12 mouse cellular contexts compared by ENCODE assay signal in the genomic region with DNA sequence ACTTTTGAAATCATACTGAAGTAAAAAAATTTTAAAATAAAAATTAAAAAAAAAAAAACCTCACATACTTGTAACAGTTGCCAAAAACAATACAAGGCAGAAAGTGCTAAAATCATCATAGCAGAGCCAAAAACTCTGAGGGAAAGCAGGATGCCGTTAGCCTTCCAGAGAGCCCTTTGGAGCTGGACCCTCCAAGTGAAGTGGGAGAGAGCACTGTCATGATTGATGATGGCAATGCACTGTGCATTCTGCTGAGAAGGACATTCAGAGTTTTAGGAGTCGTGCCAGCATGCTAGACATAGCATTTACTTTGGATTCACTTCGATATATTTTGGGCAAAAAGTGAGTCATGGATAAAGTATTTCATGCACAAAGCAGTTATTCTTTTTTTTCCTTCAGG.
A peak's percentile ranks its signal among the peaks of the same experiment; 100 is the strongest.
DNase-seq lines count a peak whose midpoint lies in the region; ATAC-seq and TF ChIP-seq lines count a peak whose summit lies in the region.
"Had no signal": no experiment of that assay in that cellular context is flagged by ENCODE, and none has a peak within 500 bp of the region (broad histone marks: within the 10 kb centered on the region; RNA-seq: fewer than 3 reads in every experiment).

No protein-coding gene starts in this region.

- no peaks in the 10 kb centered on the region for H3K36me3 ChIP-seq in heart, embryonic 16.5 days (ENCODE audit: control insufficient read depth, insufficient read depth)
- H3K36me3 ChIP-seq in heart, embryonic 11.5 days (ENCODE audit: control insufficient read depth, insufficient read depth, low read length): no peaks in the 10 kb centered on the region
- no peaks in the 10 kb centered on the region for H3K36me3 ChIP-seq in midbrain, postnatal 0 days (ENCODE audit: insufficient read depth, low read length)
- H3K36me3 ChIP-seq in midbrain, embryonic 16.5 days (ENCODE audit: control insufficient read depth, insufficient read depth, low read length): no peaks in the 10 kb centered on the region
- H3K36me3 ChIP-seq in stomach, embryonic 16.5 days (ENCODE audit: control insufficient read depth, insufficient read depth, low read length): no peaks in the 10 kb centered on the region
- H3K36me3 ChIP-seq: embryonic facial prominence, embryonic 13.5 days; liver, embryonic 15.5 days; midbrain, embryonic 12.5 days had no signal

- peaks cover 11% of the 10 kb centered on the region for H3K4me1 ChIP-seq in heart, embryonic 16.5 days (ENCODE audit: control insufficient read depth, insufficient read depth, low read length)
- peaks cover 10% of the 10 kb centered on the region; the same call in 1 of the 2 replicates for H3K4me1 ChIP-seq in heart, embryonic 11.5 days (ENCODE audit: control insufficient read depth, insufficient read depth, low read length)
- H3K4me1 ChIP-seq in midbrain, postnatal 0 days (ENCODE audit: insufficient read depth, low read length): peaks cover 9% of the 10 kb centered on the region; the same call in 1 of the 2 replicates
- H3K4me1 ChIP-seq in midbrain, embryonic 16.5 days (ENCODE audit: control insufficient read depth, insufficient read depth, low read length): peaks cover 12% of the 10 kb centered on the region
- H3K4me1 ChIP-seq in stomach, embryonic 16.5 days (ENCODE audit: control insufficient read depth, insufficient read depth, low read length): peaks cover 6% of the 10 kb centered on the region
- H3K4me1 ChIP-seq: liver, embryonic 15.5 days had no signal

- WGBS in heart, embryonic 16.5 days: 44% methylated on average over 3 of the region's 3 CpGs
- WGBS in heart, embryonic 11.5 days (ENCODE audit: insufficient replicate concordance): 66% methylated on average over 3 of the region's 3 CpGs
- WGBS in midbrain, postnatal 0 days: 76% methylated on average over 3 of the region's 3 CpGs
- WGBS in midbrain, embryonic 16.5 days: 85% methylated on average over 3 of the region's 3 CpGs
- 35% methylated on average over 3 of the region's 3 CpGs for WGBS in stomach, embryonic 16.5 days

- intact Hi-C loops in heart, postnatal 10 days (cut with DNase I): no loop called here

- ATAC-seq in heart, embryonic 16.5 days (replicated peaks; ENCODE audit: extremely low read depth, insufficient read depth, low FRiP score): peak; percentile 46; the same call in 1 of the 2 replicates
- ATAC-seq in heart, embryonic 11.5 days (replicated peaks; ENCODE audit: insufficient number of reproducible peaks, low FRiP score, low TSS enrichment): no peak
- ATAC-seq in midbrain, postnatal 0 days (ENCODE audit: low FRiP score): no peak
- ATAC-seq in midbrain, embryonic 16.5 days: no peak
- peak; percentile 74; the same call in 1 of the 2 replicates for ATAC-seq in stomach, embryonic 16.5 days (ENCODE audit: insufficient read depth, low FRiP score)

- no peaks in the 10 kb centered on the region for H3K27me3 ChIP-seq in heart, embryonic 16.5 days (ENCODE audit: control insufficient read depth, insufficient read depth, low read length)
- no peaks in the 10 kb centered on the region for H3K27me3 ChIP-seq in heart, embryonic 11.5 days (ENCODE audit: control insufficient read depth, insufficient read depth, low read length)
- H3K27me3 ChIP-seq in midbrain, postnatal 0 days (ENCODE audit: insufficient read depth, low read length): no peaks in the 10 kb centered on the region
- H3K27me3 ChIP-seq in midbrain, embryonic 16.5 days (ENCODE audit: control insufficient read depth, insufficient read depth, low read depth, low read length): no peaks in the 10 kb centered on the region
- H3K27me3 ChIP-seq in stomach, embryonic 16.5 days (ENCODE audit: control insufficient read depth, insufficient read depth, low read length): no peaks in the 10 kb centered on the region
- H3K27me3 ChIP-seq: embryonic facial prominence, embryonic 13.5 days; liver, embryonic 15.5 days; midbrain, embryonic 12.5 days had no signal

- no peak overlapping the region for H3K9ac ChIP-seq in heart, embryonic 16.5 days (ENCODE audit: low read length)
- H3K9ac ChIP-seq in heart, embryonic 11.5 days (ENCODE audit: low read depth, low read length): no peak overlapping the region
- H3K9ac ChIP-seq in midbrain, postnatal 0 days (replicated peaks; ENCODE audit: low read length, poor library complexity, severe bottlenecking): no peak overlapping the region
- no peak overlapping the region for H3K9ac ChIP-seq in midbrain, embryonic 16.5 days (ENCODE audit: low read depth, low read length)
- no peak overlapping the region for H3K9ac ChIP-seq in stomach, embryonic 16.5 days (ENCODE audit: low read length)
- H3K9ac ChIP-seq: embryonic facial prominence, embryonic 13.5 days; liver, embryonic 15.5 days; midbrain, embryonic 12.5 days had no signal

- H3K4me2 ChIP-seq in heart, embryonic 16.5 days (ENCODE audit: low read depth, low read length): no peak overlapping the region
- no peak overlapping the region for H3K4me2 ChIP-seq in heart, embryonic 11.5 days
- H3K4me2 ChIP-seq in midbrain, postnatal 0 days (ENCODE audit: low read depth, low read length, poor library complexity, severe bottlenecking): no peak overlapping the region
- H3K4me2 ChIP-seq in midbrain, embryonic 16.5 days (ENCODE audit: low read length): no peak overlapping the region
- no peak overlapping the region for H3K4me2 ChIP-seq in stomach, embryonic 16.5 days (ENCODE audit: low read depth, low read length)
- H3K4me2 ChIP-seq: embryonic facial prominence, embryonic 13.5 days; liver, embryonic 15.5 days; midbrain, embryonic 12.5 days had no signal

- H3K9me3 ChIP-seq in heart, embryonic 16.5 days (replicated peaks; ENCODE audit: control insufficient read depth, low read length): no peaks in the 10 kb centered on the region
- H3K9me3 ChIP-seq in heart, embryonic 11.5 days (replicated peaks; ENCODE audit: control insufficient read depth, low read length): no peaks in the 10 kb centered on the region
- H3K9me3 ChIP-seq in midbrain, postnatal 0 days (ENCODE audit: low read length): no peaks in the 10 kb centered on the region
- no peaks in the 10 kb centered on the region for H3K9me3 ChIP-seq in midbrain, embryonic 16.5 days (replicated peaks; ENCODE audit: control insufficient read depth, low read length, poor library complexity, severe bottlenecking)
- H3K9me3 ChIP-seq in stomach, embryonic 16.5 days (replicated peaks; ENCODE audit: control insufficient read depth, low read length): no peaks in the 10 kb centered on the region
- H3K9me3 ChIP-seq: embryonic facial prominence, embryonic 13.5 days; liver, embryonic 15.5 days; midbrain, embryonic 12.5 days had no signal

- H3K27ac ChIP-seq in heart, embryonic 16.5 days (ENCODE audit: low read length): no peak overlapping the region; the same call in 1 of the 2 replicates
- no peak overlapping the region for H3K27ac ChIP-seq in heart, embryonic 11.5 days (ENCODE audit: low read depth, low read length)
- H3K27ac ChIP-seq in midbrain, postnatal 0 days (ENCODE audit: low read depth, low read length): no peak overlapping the region
- H3K27ac ChIP-seq in midbrain, embryonic 16.5 days (ENCODE audit: low read length): no peak overlapping the region
- peak overlapping the region; percentile 29; the same call in 1 of the 2 replicates for H3K27ac ChIP-seq in stomach, embryonic 16.5 days (ENCODE audit: low read length)
- H3K27ac ChIP-seq: liver, embryonic 15.5 days; midbrain, embryonic 12.5 days had no signal

- no peak overlapping the region for H3K4me3 ChIP-seq in heart, embryonic 16.5 days (ENCODE audit: low read length)
- H3K4me3 ChIP-seq in heart, embryonic 11.5 days (ENCODE audit: low read depth, low read length): no peak overlapping the region
- H3K4me3 ChIP-seq in midbrain, postnatal 0 days (ENCODE audit: low read depth, low read length): no peak overlapping the region
- no peak overlapping the region for H3K4me3 ChIP-seq in midbrain, embryonic 16.5 days (ENCODE audit: low read depth, low read length)
- H3K4me3 ChIP-seq in stomach, embryonic 16.5 days (replicated peaks; ENCODE audit: low read length): no peak overlapping the region
- H3K4me3 ChIP-seq: embryonic facial prominence, embryonic 13.5 days; liver, embryonic 15.5 days; midbrain, embryonic 12.5 days had no signal

- no peak for TF ChIP-seq CTCF in midbrain, postnatal 0 days (IDR thresholded peaks at IDR 0.05)

- peak; percentile 52 for DNase-seq in midbrain, postnatal 0 days (ENCODE audit: low spot score)
- DNase-seq in heart, postnatal 10 days: peak; percentile 24 to 36
- no peak for DNase-seq in cerebellum, adult 8-10 months
- DNase-seq: cerebellum, adult 9-11 months; right cerebral cortex, postnatal 14 days had no signal

Comparison
In these comparisons a context has a peak if more than half of its experiments do, and no peak if none do; other contexts are left out.
1. ATAC-seq: peak in heart, embryonic 16.5 days (single experiment) and stomach, embryonic 16.5 days (single experiment); none in heart, embryonic 11.5 days (single experiment), midbrain, postnatal 0 days (single experiment) and midbrain, embryonic 16.5 days (single experiment).